Mouse (Mus musculus) retina, embryonic 14.5 days (tissue): ENCODE measurements at regions not wholly inside any gene's neighbourhood (a gene's known extent, or its start where the extent isn't known, plus 50 kb on each side); places are given as distances from the start of the nearest gene placed in this dataset.

Experiments used
- DNase-seq: peaks from one replicate; pipeline ENCODE4 v3.0.0-alpha.2; 2015; ENCODE audit warnings: low spot score

DNA sequence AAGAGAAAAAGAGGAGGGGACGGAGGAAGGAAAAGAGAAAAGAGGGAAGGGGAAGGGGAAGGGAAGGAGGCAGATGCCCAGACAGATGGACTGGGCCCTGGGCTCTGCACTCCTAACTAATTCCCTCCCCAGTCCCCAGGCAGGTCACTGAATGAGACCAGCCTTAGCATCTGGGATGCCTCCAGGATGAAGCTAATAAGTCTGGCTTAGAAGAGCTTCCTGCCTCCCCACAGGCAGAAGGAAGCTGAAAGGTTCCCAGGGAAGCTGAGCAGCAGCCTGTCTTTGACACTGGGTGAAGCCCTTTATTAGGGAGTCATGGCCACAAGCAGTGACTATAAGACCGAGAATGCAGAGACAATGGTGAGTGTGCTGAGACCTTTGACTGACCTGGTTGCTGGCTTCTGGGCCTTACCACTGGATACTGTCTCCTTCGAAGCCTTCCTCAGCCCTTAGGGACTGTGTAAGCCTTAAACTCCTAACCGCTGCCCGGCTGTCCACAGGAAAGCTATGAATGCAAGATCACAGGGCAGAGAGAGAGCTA, 76.7 kb upstream of the Bod1 start:
- DNase-seq, result no peak

DNA sequence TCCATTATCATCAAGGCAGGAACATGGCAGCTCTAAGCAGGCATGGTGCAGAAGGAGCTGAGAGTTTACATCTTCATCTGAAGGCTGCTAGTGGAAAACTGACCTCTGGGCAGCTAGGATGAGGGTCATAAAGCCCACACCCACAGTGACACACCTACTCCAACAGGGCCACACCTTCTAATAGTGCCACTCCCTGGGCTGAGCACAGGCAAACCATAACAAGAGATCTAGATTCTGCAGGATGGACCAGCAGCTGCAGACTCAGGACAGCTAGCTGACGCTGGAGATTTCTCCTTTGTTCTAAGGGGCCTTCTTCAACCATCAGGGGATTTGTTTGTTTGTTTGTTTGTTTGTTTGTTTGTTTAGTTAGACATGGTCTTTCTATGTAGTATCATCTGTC, 79.6 kb upstream of the Bod1 start:
- DNase-seq, result no peak

DNA sequence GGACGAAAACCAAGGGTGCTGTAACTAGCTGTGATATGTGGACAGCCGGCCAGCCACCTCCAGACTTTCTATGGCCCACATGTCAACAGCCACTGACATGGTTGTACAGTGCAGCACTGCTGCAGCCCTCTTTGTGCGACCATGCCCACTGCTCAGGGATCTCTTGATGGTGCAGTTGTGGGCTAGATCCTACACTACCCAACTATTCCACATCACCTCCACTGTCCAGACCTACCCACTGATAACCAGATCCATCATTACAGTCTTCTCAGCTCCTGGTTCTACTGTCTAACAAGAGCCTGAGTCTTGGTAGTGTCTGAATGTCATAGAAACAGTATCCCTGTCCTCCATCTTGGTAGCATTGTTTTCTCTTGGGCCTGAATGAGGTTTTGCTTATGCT, 81.5 kb upstream of the Bod1 start:
- DNase-seq, result no peak

DNA sequence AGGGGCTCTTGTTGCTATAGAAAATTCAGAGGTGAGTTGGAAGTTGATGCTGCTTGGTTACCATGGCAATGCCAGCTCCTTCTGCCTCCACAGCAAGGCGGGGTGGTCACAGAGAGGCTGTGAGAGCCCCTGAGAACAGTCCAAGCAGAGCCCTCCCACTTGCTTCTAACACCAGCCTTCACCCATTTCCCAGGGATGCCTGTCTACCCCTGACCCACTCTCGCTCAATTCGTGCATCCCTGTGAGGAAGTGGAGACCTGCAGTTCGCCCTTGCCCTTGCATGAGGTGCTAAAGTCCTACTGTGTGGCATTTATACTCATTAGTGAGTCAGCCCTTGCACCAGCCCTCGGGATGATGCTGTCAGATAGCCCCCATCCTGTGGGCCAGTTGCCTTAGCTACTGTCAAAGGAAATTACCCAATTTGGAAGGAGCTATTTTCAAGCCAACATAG, 82.1 kb upstream of the Bod1 start:
- no peak for DNase-seq

DNA sequence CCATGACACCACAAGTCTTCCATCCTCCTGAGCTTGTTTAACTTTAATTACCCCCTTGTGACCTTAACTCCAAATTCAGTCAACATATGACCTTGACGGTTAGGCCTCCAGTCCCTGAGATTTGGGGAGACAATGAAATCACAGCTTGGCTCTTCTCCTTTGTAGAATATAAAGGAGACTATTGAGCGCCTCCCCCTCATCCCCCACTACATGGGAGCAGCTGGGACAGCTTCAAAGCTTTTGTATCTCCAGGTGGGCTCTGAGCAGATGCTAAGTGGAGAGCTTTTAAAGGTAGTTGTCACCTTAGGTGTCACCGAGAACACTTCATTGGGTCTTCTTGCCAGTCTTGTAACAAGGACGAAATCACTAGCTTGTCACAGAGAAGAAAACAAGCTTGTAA, 82.7 kb upstream of the Bod1 start:
- no peak for DNase-seq

DNA sequence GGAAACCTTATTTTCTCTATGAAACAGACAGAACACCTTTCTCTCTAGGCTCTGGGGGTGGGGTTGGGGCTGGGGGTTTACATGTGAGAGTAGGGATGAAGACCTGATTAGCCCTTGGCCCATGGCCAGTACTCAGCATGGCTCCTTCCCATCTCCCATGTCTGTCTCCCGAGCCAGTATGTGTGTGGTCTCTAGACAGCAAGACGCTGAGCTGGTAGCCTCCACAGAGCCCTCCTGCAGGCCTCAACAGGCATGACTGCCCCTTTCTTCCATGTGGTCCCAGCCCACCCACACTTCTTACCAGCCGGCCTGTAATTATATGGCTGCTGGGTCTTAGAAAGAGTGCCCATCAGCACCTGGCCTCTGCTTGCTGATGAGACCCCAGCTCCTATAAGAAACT, 84.2 kb upstream of the Bod1 start:
- peak; percentile 53 for DNase-seq

DNA sequence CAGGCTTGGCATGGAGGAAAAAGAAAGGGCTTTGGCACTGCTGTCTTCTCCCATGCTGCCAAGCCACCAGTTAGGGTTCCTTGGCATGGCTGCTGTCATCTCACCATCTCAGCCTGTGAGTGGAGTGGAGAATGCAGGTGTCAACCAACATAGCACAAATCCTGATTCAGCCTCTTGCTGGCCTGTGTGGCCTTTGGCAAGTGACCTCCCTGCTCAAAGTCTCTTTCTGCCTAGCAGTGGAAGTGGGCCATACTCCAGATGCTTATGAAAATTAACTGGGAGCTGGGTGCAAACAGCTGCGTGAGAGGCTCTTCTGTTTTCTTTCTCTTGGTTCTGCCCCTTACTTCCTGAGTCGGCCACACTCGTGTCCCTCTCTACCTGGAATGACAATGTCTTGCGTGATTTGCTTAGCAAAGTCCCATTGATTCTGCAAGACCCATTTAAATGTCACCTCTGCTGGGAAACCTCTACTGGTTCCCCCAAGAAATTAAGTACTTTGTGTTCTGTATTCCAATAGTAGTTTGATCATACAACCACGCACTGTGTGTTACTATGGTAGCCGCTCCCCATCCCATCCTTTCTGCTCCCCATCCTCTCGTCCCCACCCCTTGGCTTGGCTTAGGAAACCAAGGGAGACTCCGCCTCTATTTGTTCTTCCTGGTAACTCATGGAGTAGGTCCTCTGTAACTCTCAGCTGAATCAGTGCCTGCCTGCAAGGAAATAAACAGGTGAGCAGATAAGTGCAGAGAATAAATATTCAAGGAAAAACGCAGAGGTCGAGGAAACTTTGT, 84.9 kb upstream of the Bod1 start:
- DNase-seq, result no peak

DNA sequence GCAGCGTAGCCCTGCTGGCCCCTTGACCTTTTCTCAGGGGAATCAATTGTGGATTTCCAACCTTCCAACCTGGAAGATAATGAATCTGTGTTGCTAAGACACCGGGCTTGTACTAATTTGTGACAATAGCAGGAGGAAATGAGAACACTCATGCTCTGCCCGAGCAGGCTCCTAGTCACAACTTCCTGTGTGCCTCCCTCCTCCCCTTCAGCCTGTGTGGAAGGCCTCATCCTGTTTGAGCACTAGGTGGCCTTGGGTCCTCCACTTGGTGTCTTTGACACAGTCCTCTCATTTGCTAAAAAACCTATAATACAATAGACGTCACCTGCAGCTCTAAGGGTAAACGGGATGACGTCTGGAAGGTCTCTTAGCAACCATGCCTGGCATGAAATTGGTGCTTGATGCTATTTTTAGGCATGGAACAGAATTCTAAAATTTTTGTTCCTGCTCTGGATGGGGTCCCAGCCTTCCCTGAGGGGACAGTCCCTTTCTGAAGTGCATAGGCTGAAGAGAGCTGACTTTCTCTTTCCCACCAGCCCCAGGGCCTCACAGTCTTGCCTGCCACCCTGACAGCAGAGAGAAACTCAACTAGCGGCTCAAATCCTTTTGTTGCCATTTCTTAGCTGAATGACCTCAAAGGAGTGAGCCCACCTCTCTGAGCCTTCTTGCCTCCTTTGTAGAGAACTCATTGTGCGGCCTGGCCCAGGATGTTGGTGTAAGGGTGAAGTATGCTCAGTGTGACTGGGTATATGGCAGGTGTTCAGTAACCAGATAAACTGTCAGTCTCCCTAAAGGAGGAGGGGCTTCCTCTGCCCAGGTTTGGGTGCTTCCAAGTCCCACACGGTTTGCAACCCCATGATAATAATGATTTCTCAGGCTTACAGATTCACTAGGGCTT, 88.4 kb upstream of the Bod1 start:
- DNase-seq, result no peak

DNA sequence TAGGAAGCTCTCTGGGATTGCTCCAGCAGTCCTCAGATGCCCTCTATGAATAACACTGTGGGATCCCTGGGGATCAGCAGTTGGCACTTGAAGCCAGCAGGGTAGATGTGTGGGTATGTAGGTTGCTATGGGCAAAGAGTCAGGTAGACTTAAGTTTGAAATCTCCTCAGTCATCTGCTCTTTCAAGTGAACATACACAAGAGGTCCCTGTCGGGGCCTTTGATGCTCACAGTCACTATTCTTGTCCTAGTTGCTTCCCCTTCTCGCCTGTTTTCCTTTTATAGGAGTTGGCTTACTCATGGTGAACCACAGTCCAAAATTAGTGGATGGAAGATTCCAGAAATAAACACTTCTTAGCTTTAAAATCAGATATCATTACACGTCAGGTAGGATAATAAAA, 92.2 kb upstream of the Bod1 start:
- DNase-seq, result no peak

DNA sequence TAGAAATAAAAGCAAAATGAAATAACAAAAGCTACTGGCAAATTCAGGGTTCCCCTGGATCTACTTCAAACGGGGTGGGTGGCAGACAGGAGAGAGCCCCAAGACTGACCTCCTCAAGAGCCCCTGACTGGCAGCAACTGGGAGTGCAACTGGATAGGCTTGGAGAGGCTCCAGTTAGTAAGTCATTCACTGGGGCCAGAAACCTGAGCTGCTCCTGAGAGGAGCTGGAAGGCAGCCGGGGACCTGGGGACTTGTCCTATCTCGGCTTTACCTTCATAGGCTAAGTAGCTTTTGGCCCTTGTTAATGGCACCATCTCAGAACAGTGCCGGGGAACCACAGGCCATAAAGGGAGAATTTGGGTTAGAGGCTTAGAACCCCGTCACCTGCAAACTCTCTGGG, 94.6 kb upstream of the Bod1 start:
- no peak for DNase-seq

DNA sequence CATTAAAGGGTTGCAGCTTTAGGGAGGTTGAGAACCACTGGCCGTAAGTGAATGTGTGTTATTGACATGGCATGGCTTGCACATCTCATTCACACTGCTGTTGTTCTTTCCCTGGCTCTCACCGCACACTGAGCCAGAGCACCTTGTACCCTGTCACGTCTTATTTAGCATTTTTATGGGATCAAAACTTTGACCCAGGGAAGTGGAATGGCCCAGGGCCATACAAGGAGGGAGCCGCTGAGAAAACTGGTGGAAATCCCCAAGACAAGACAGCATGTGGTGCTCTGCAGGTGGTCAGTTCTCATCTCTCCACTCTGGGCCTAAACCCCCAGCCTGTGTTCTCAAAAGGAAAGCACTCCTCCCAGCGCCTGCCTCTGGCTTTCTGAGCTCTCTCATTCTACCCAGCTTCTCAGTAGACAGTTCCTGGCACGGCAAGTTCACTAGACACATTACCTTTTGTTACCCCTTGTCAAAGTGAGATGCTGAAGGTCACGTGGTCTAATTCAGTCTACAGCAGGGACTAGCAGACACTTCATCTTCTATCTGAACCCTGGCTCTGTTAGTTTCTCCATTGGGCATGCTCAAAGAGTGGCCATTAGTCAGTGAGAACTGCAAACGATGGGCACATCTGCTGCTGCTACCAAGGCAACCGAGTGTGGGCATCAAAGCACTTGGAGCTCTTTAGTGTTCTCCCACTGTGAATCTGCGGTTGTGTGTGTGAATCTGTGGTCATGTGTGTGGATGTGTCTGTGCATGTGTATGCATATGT, 96.2 kb upstream of the Bod1 start:
- peak; percentile 50 for DNase-seq

DNA sequence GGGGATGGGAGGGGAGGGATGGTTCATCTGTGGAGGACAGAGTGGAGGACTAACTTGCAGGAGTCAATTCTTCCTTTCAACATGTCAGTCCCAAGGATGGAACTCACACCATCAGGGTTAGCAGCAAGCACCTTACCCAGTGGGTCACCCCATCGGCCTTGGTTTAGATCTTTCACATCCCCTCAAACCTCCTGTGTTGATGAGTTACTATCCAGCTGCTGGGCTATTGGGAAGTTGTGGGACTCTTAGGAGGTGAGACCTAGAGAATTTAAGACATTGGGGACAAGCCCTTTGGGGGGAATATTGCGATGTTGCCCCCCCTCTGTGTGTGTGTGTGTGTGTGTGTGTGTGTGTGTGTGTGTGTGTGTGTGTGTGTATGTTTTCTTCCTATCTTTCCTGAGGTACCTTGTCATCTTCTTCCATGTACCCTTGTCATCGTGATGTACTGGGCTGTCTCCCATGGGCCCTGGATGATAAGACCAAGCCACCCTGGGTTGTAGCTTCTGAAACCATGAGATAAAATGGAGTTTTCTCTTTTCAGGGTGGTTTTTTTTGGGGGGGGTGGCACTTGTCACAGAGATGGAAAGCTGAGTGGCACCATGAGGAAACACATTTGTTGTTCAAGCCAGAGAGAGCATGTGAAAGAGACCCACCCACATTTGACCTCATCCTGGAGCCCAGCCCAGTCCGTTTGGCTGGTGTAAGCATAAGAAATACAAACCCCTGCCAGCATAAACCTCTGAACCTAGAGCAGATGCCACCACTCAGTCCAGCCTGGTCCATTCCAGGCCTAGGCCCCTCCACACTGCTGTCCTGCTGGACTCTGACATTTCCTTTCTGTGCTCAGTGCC, 98.3 kb upstream of the Bod1 start:
- no peak for DNase-seq

DNA sequence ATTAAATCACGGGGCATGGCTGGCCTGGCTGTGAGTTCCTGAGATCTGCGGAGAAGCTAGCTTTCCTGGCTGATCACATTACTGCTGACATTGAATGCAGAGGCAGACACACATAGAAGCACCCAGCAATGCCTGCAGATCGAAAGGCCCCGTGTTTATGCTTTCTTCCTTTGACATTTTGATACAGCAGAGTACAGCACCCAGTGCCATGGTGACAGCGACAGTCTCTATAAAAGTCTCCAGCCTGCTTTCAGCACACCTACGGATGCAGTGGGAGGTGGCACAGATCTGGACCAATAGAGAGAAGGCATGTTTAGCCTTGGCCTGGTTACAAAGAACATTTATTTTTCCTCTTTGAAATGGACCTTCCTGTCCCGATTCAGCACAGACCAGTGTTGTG, 99.2 kb upstream of the Bod1 start:
- DNase-seq, result no peak

DNA sequence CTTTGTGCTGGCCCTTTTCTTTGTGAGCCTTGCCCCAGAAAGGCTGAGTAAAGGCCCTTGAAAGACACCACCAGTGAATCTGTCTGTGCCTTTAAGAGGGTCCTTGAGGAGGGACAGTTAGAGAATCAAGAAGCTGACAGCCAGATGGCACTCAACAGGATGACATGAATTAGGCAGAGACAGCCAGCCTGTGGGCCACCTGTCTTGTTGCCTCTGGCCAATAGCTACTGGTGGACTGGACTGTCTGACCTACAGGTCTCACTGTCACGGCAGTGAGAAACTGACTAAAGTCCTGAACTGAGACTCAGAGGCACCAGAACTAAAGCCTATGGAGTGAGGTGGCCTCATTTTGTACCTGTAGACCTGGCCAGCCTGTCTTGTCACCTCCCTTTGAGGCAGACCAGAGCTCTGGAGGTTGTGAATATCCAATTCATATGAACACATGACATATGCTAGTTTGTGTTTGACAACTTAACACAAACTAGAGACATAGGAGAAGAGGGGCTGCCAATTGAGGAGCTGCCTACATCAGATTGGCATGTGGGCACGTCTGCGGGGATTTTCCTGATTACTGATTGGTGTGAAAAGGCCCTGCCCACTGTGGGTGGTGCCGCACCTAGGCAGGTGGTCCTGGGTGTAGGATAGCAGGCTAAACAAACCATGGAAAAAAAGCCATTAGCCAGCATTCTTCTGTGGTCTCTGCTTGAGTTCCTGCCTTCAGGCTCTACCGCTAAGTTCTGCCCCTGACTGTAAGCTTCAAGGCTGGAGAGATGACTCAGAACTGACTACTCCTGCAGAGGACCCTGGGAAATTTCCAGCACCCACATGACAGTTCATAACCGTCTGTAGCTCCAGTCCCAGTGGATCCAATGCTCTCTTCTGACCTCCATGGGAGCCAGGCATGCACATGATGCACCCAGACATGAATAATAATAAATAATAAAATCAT, 100.1 kb upstream of the Bod1 start:
- peak; percentile 36 for DNase-seq

DNA sequence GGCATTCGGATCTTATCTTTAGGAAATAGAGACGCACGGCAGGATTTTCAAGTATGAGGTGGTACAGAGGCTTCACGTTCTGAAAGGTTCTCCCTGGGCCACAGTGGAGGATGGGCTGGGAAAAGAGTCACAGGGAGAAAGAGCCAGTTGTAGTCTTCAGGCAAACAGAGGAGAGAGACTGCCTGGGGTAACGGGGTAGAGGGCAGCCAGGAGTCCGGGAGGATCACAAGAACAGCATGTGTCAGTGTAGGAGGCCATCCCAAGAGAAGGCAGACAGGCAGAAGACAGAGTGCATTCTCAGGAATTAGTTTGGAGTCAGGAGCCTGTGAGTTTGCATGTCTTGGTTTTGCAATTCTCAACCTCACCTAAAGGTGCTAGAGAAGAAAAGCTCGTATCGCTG, 94.5 kb upstream of the Cpeb4 start:
- DNase-seq, result no peak

DNA sequence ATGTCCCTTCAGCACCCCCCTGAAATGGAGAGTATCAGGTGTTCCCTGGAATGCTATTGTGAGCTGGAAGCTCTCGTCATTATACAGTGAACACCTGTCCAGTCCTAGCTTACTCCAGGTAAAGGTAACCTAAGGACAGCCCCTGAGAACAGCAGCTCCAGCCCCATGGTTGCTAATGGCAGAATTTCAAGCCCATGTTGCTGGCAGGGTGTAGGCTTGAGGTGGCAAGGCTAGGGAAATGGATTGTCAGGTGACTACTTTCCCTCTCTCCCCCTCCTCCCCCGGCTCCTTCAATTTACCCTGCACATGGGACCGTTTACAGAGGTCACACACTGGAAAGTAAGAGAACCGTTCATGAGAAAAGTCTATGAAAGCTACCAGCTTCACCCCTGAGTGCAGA, 93.2 kb upstream of the Cpeb4 start:
- no peak for DNase-seq

DNA sequence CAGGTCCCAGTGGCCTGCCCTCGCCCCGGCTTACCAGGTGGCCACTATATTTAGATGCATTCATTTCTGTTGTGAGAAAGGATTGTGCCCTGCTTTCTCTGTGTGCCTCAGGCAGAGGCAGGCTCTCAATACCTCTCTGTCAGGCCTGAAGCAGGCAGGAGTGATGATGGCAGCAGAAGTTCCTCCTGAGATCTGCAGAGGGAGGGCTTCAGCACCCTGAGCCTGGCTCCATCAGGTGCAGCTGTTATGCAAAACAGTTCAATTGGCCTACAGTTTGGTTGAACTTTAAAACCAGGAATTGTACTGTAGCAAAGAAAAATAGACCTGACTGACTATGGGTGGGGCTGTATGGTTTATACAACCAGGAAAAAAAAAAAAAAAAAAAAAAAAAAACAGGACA, 92.7 kb upstream of the Cpeb4 start:
- no peak for DNase-seq

DNA sequence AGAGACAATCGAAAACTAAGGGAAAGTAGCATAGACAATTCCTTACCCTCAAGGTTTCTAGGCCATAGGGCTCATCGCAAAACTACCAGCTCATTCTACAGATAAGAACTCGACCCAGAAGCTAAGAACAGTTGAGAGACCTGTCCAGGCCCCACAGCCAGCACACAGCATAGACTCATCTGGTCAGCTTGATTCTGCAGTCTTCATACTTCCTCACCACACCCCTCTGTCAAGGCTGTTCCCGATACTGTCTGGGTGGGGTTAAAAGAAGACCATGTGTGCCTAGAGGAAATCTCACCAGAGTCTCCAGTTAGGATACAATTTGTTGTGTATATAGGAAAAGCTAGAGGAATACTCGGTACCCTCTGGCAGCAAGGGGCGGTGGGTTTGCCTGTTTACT, 91.0 kb upstream of the Cpeb4 start:
- no peak for DNase-seq

DNA sequence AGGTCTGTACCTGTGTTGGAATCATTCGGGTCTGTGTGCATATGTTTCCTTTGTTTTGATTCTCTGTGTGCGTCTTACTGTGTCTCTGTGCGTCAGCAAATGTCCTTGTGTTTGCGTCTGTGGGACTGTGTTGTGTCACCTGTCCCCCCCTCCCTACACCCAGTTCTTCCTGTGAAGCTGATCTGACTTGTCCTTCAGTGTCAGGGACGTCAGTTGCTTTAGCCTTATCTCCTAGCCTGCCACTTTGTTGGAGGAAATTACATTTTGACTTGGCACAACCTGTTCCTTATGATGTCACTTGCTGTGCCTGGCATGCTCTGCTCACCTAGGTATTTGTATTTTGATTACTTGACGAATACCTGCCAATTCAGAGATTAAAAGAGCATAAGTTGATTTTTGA, 90.4 kb upstream of the Cpeb4 start:
- no peak for DNase-seq

DNA sequence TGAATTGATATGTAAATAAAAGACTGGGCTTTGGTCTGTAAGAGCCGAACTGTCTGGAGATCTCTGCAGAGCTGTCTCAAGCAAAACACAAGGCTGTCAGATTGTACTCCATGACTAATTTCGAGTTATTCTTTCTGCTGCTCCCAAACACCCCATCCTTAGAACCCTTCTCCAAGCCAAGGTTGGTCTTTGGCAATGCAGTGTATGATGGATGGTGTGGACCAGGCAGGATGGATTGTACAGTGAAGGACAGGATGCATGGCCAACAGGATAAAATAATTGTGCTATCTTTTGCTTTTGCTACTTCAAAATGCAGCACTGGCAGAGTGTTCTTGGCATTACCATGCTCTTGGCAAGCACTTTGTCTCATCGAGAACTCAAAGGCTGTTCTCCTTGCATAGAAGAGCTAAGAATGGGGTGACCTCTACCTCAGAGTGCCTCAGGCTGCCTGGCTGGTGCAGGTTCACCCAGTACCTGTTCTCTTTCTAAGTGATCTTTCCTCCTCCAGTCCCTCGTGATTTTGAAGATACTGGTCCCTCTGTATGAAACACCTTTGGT, 88.4 kb upstream of the Cpeb4 start:
- DNase-seq, result no peak
